Mouse (Mus musculus) lung, embryonic 15.5 days (tissue): Measurements from ENCODE around the gene Hoxa4. TPM values are rescaled to one million over a fixed set of nuclear protein-coding genes. Genes with fewer than 3 reads are reported as not detected.

Source experiments
- ATAC-seq: fragments of 200-750 bp; cut with Nextera tagmentation; 2 replicates; pipeline ENCODE4 v1.8.0; 2017; ENCODE audit warnings: moderate number of reproducible peaks, borderline replicate concordance; ENCODE audit not compliant: low FRiP score, low TSS enrichment; ENCODE audit errors: extremely low read depth
- H3K27ac ChIP-seq: fragments of 300-500 bp; sonication (generic); 2 replicates; pipeline ENCODE4 v1.5.1; 2015; ENCODE audit warnings: moderate library complexity, mild to moderate bottlenecking, inconsistent platforms
- H3K27me3 ChIP-seq: fragments of 300-500 bp; sonication (generic); 2 replicates; pipeline ENCODE4 v1.6.1; 2015; ENCODE audit warnings: inconsistent platforms
- H3K36me3 ChIP-seq: fragments of 300-500 bp; sonication (generic); 2 replicates; pipeline ENCODE4 v1.6.1; 2015; ENCODE audit warnings: inconsistent platforms
- H3K4me1 ChIP-seq: fragments of 300-500 bp; sonication (generic); 2 replicates; pipeline ENCODE4 v1.6.1; 2015; ENCODE audit warnings: inconsistent platforms
- H3K4me2 ChIP-seq: fragments of 300-500 bp; sonication (generic); 2 replicates; pipeline ENCODE4 v1.6.1; 2015; ENCODE audit warnings: inconsistent platforms, mild to moderate bottlenecking, moderate library complexity
- H3K4me3 ChIP-seq: fragments of 300-500 bp; sonication (generic); 2 replicates; pipeline ENCODE4 v1.5.1; 2015; ENCODE audit warnings: mild to moderate bottlenecking, inconsistent platforms
- H3K9ac ChIP-seq: fragments of 300-500 bp; sonication (generic); 2 replicates; pipeline ENCODE4 v1.6.1; 2015; ENCODE audit warnings: inconsistent platforms
- H3K9me3 ChIP-seq: fragments of 300-500 bp; sonication (generic); 2 replicates; pipeline ENCODE4 v1.6.1; 2016; ENCODE audit warnings: inconsistent platforms
- WGBS: fragments of 180-500 bp; shearing (Covaris S2); methylation state at CpG from one replicate; pipeline ENCODE4 v1.1.7; 2015; 5-methylcytosine and 5-hydroxymethylcytosine counted together
- polyA plus RNA-seq: library from polyadenylated mRNA; unstranded; fragments of >200 nt; fragmentation: Nextera tagmentation; extraction: Ambion mirVana; gene quantifications from 2 replicates; pipeline ENCODE4 v1.2.1, GENCODE M21; 2015

Hoxa4 gene
- polyA plus RNA-seq = 4.1 and 4.2 TPM in 2 replicates

- no peak for ATAC-seq
- Histone ChIP-seq H3K9ac (peak within 1 kb of the TSS; percentile 87), H3K27ac (peak within 1 kb of the TSS; percentile 97), H3K9me3 (no peaks in the 10 kb centered on the region), H3K36me3 (no peaks in the 10 kb centered on the region), H3K4me3 (peak within 1 kb of the TSS; percentile 62), H3K27me3 (peaks cover 80% of the 10 kb centered on the region), H3K4me2 (peak within 1 kb of the TSS; percentile 55), H3K4me1 (peaks cover 61% of the 10 kb centered on the region)
- WGBS = 1% methylated on average over 79 of the region's 102 CpGs
Observed at GRCm38 (mm10) chr6:52190906-52191810, at the start of gene Hoxa4. Hoxa4 (minus strand) TSS chr6:52191753.

GRCm38 (mm10) chr6:52241001-52241621 is 49.6 kb upstream of the Hoxa4 start:
- H3K4me3 ChIP-seq = no peak overlapping the region
- WGBS = 10% methylated on average over 9 of the region's 9 CpGs
- no peaks in the 10 kb centered on the region for H3K9me3 ChIP-seq
- H3K27me3 ChIP-seq = peaks cover 98% of the 10 kb centered on the region
- H3K36me3 ChIP-seq = no peaks in the 10 kb centered on the region
- H3K27ac ChIP-seq = no peak overlapping the region
- H3K4me1 ChIP-seq = peaks cover 11% of the 10 kb centered on the region
- H3K9ac ChIP-seq = no peak overlapping the region
- H3K4me2 ChIP-seq = no peak overlapping the region
- ATAC-seq = no peak

GRCm38 (mm10) chr6:52240389-52241000 is 48.9 kb upstream of the Hoxa4 start, which contains the start of gene Hoxa10:
Hoxa10 (minus strand) TSS chr6:52240854.
- WGBS = 1% methylated on average over 35 of the region's 35 CpGs
- Histone ChIP-seq H3K4me1 (peaks cover 8% of the 10 kb centered on the region), H3K4me2 (peak within 1 kb of the TSS; percentile 36), H3K36me3 (no peaks in the 10 kb centered on the region), H3K4me3 (peak within 1 kb of the TSS; percentile 19; the same call in 1 of the 2 replicates), H3K9ac (no peak within 1 kb of the TSS), H3K27ac (no peak within 1 kb of the TSS), H3K27me3 (peaks cover 98% of the 10 kb centered on the region), H3K9me3 (no peaks in the 10 kb centered on the region)
- ATAC-seq = peak; percentile 64; the same call in 1 of the 2 replicates

- WGBS = 2% methylated on average over 30 of the region's 30 CpGs
- Histone ChIP-seq H3K4me1 (peaks cover 3% of the 10 kb centered on the region; the same call in 1 of the 2 replicates), H3K9ac (no peak overlapping the region), H3K27ac (no peak overlapping the region), H3K4me2 (peak overlapping the region; percentile 36), H3K9me3 (no peaks in the 10 kb centered on the region), H3K36me3 (no peaks in the 10 kb centered on the region), H3K4me3 (peak overlapping the region; percentile 19; the same call in 1 of the 2 replicates), H3K27me3 (peaks cover 98% of the 10 kb centered on the region)
- peak; percentile 12; the same call in 1 of the 2 replicates for ATAC-seq
Observed at GRCm38 (mm10) chr6:52239625-52240388, 48.3 kb upstream of the Hoxa4 start.

- ATAC-seq = no peak
- no peaks in the 10 kb centered on the region for H3K9me3 ChIP-seq
- no peaks in the 10 kb centered on the region for H3K36me3 ChIP-seq
- H3K4me3 ChIP-seq = no peak overlapping the region
- H3K9ac ChIP-seq = no peak overlapping the region
- H3K27me3 ChIP-seq = peaks cover 98% of the 10 kb centered on the region
- peaks cover 10% of the 10 kb centered on the region; the same call in 1 of the 2 replicates for H3K4me1 ChIP-seq
- no peak overlapping the region for H3K4me2 ChIP-seq
- WGBS = 3% methylated on average over 7 of the region's 7 CpGs
- no peak overlapping the region for H3K27ac ChIP-seq
Observed at GRCm38 (mm10) chr6:52238976-52239375, 47.4 kb upstream of the Hoxa4 start.

GRCm38 (mm10) chr6:52238155-52238545 is 46.6 kb upstream of the Hoxa4 start:
- no peak for ATAC-seq
- 2% methylated on average over 7 of the region's 7 CpGs for WGBS
- peaks cover 98% of the 10 kb centered on the region for H3K27me3 ChIP-seq
- no peak overlapping the region for H3K9ac ChIP-seq
- no peak overlapping the region for H3K4me2 ChIP-seq
- H3K36me3 ChIP-seq = no peaks in the 10 kb centered on the region
- H3K4me1 ChIP-seq = peaks cover 12% of the 10 kb centered on the region; the same call in 1 of the 2 replicates
- H3K27ac ChIP-seq = no peak overlapping the region
- H3K9me3 ChIP-seq = no peaks in the 10 kb centered on the region
- H3K4me3 ChIP-seq = no peak overlapping the region

DNA sequence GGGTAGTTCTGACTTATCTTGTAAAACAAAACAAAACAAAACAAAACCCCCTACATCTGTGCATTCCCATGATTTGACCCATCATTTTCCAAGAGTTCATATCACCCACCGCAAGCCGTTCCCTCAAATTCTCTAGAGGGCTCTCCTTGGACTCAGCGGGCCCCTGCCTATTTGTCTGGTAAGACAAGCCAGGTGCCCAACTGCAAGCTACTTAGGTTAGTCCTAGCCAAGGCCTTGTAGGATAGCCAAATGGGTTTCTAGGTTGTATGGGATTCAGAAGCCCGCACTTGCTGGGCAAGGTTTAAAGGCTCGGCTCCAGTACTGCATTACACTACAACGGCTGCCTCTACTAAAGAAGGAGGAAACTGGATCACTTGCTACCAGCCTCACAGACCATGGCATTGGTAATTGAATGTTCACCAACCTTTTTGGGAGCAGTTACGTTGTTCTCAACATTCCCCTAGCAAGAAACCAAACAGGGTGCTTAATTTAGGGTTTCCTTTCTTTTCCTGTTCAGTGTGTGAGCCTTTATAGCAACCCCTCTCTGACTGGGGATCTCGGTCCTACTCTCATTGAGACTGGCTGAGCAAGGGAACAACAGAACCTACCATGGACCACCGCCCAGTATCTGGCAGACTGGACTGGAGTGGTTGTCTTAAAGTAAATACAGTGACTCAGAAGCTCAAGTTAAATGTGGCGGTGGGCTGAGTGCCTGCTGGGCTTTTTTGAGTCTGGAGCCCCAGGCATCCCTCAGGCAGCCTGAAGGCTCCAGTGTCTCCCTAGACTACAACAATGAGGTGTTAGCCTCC is 46.0 kb upstream of the Hoxa4 start:
- no peaks in the 10 kb centered on the region for H3K36me3 ChIP-seq
- no peak overlapping the region for H3K4me2 ChIP-seq
- no peaks in the 10 kb centered on the region for H3K9me3 ChIP-seq
- ATAC-seq = no peak
- H3K27me3 ChIP-seq = peaks cover 98% of the 10 kb centered on the region
- WGBS = 11% methylated on average over 10 of the region's 10 CpGs
- H3K27ac ChIP-seq = no peak overlapping the region
- no peak overlapping the region for H3K9ac ChIP-seq
- H3K4me1 ChIP-seq = peaks cover 12% of the 10 kb centered on the region; the same call in 1 of the 2 replicates
- H3K4me3 ChIP-seq = no peak overlapping the region

- no peaks in the 10 kb centered on the region for H3K36me3 ChIP-seq
- no peak overlapping the region for H3K4me3 ChIP-seq
- H3K4me1 ChIP-seq = peaks cover 12% of the 10 kb centered on the region; the same call in 1 of the 2 replicates
- H3K27ac ChIP-seq = no peak overlapping the region
- WGBS = 7% methylated on average over 3 of the region's 3 CpGs
- no peak overlapping the region for H3K4me2 ChIP-seq
- H3K27me3 ChIP-seq = peaks cover 98% of the 10 kb centered on the region
- no peaks in the 10 kb centered on the region for H3K9me3 ChIP-seq
- H3K9ac ChIP-seq = no peak overlapping the region
- no peak for ATAC-seq
Observed at GRCm38 (mm10) chr6:52236806-52237205, 45.3 kb upstream of the Hoxa4 start.

DNA sequence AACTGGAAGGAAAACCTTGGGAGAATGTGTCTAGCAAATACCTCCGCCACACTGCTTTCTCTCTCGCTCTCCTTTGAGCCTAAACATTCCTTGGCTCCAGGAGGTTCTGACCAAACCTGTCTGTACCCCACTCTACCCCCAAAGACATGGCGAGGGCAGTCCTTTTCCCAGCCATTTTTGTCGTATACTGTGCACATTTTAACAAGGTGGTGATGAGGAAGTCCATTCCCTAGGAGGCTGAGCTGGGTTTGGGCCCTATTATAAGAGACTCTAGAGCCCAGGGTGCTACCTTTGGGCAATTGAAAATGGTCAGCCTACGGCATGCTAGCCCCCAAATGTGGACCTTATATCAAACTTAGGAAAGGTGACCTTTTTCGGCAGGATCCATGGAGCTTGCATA is 44.3 kb upstream of the Hoxa4 start:
- Histone ChIP-seq H3K4me1 (peaks cover 12% of the 10 kb centered on the region; the same call in 1 of the 2 replicates), H3K9ac (no peak overlapping the region), H3K4me3 (no peak overlapping the region), H3K36me3 (no peaks in the 10 kb centered on the region), H3K9me3 (no peaks in the 10 kb centered on the region), H3K4me2 (no peak overlapping the region), H3K27ac (no peak overlapping the region), H3K27me3 (peaks cover 96% of the 10 kb centered on the region)
- WGBS = 21% methylated on average over 6 of the region's 6 CpGs
- no peak for ATAC-seq

DNA sequence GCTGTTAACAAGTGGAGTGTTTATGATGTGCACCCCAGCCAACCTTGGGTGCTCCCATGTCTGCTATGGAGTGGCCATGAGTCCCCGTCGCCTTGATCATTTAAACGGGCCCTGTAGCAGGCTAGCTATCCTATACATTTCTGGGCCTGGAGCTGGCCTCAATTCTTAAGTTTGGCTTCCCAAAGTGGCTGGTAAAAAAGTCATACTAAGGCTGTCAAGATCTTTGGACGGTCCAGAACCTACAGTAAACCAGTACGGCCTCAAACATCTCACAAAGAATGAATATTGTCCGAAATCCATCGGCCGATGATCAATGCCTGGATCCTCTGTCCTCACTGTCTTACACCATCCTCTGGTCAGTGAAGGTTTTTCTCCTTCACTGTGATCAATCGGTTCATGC is 43.7 kb upstream of the Hoxa4 start:
- no peak overlapping the region for H3K4me3 ChIP-seq
- no peak overlapping the region for H3K27ac ChIP-seq
- no peaks in the 10 kb centered on the region for H3K9me3 ChIP-seq
- H3K4me2 ChIP-seq = no peak overlapping the region
- H3K4me1 ChIP-seq = peaks cover 15% of the 10 kb centered on the region; the same call in 1 of the 2 replicates
- H3K36me3 ChIP-seq = no peaks in the 10 kb centered on the region
- 29% methylated on average over 9 of the region's 9 CpGs for WGBS
- H3K9ac ChIP-seq = no peak overlapping the region
- no peak for ATAC-seq
- peaks cover 96% of the 10 kb centered on the region for H3K27me3 ChIP-seq
